Comparison of ENCODE assay signal across 16 mouse cellular contexts in genomic region chr5:14309981-14310380, GRCm38 (mm10).
"Had no signal": no experiment of that assay in that cellular context is flagged by ENCODE, and none has a peak within 500 bp of the region (broad histone marks: within the 10 kb centered on the region; RNA-seq: fewer than 3 reads in every experiment).

No protein-coding gene starts in this region.

- H3K4me1 ChIP-seq: lung, embryonic 15.5 days; megakaryocyte, embryonic 14.5 days; midbrain, embryonic 13.5 days; midbrain, embryonic 15.5 days; neural tube, embryonic 12.5 days; stomach, embryonic 15.5 days had no signal

- H3K27ac ChIP-seq: lung, embryonic 15.5 days; macrophage; midbrain, embryonic 13.5 days; midbrain, embryonic 15.5 days; neural tube, embryonic 12.5 days; stomach, embryonic 15.5 days had no signal

- ATAC-seq: lung, postnatal 0 days; midbrain, embryonic 13.5 days; midbrain, embryonic 15.5 days had no signal

- H3K9ac ChIP-seq: lung, embryonic 15.5 days; midbrain, embryonic 13.5 days; midbrain, embryonic 15.5 days; neural tube, embryonic 12.5 days; stomach, embryonic 15.5 days had no signal

- DNase-seq: lung, adult 2 months; lung, postnatal 14 days; lung, postnatal 36 days; right cerebral cortex, postnatal 14 days; thymus, adult 18-20 months; thymus, postnatal 14 days; thymus, postnatal 36 days had no signal

- H3K4me3 ChIP-seq: lung, embryonic 15.5 days; megakaryocyte, embryonic 14.5 days; midbrain, embryonic 13.5 days; midbrain, embryonic 15.5 days; neural tube, embryonic 12.5 days; stomach, embryonic 15.5 days had no signal

- H3K4me2 ChIP-seq: lung, embryonic 15.5 days; midbrain, embryonic 11.5 days; midbrain, embryonic 13.5 days; midbrain, embryonic 15.5 days; neural tube, embryonic 12.5 days; stomach, embryonic 15.5 days had no signal

- H3K27me3 ChIP-seq: lung, embryonic 15.5 days; megakaryocyte, embryonic 14.5 days; midbrain, embryonic 13.5 days; midbrain, embryonic 15.5 days; neural tube, embryonic 12.5 days; stomach, embryonic 15.5 days had no signal

- H3K9me3 ChIP-seq: lung, embryonic 15.5 days; midbrain, embryonic 13.5 days; midbrain, embryonic 15.5 days; neural tube, embryonic 12.5 days; stomach, embryonic 15.5 days had no signal

- H3K36me3 ChIP-seq: lung, embryonic 15.5 days; midbrain, embryonic 13.5 days; midbrain, embryonic 15.5 days; neural tube, embryonic 12.5 days; stomach, embryonic 15.5 days had no signal
